Mouse (Mus musculus) liver, embryonic 14 days (tissue): ENCODE results near the gene Fbxl16. TPM values are rescaled to one million over a fixed set of nuclear protein-coding genes. Genes with fewer than 3 reads are reported as not detected.

Experiments used
- polyA plus RNA-seq: library from polyadenylated mRNA; depleted of rRNA; stranded (reverse); fragments of >200 nt; gene quantifications from 2 replicates; pipeline ENCODE4 v1.2.3, GENCODE M21; 2012; rRNA removed

Gene Fbxl16
- 0.05 and 0.07 TPM in 2 replicates for polyA plus RNA-seq

DNA sequence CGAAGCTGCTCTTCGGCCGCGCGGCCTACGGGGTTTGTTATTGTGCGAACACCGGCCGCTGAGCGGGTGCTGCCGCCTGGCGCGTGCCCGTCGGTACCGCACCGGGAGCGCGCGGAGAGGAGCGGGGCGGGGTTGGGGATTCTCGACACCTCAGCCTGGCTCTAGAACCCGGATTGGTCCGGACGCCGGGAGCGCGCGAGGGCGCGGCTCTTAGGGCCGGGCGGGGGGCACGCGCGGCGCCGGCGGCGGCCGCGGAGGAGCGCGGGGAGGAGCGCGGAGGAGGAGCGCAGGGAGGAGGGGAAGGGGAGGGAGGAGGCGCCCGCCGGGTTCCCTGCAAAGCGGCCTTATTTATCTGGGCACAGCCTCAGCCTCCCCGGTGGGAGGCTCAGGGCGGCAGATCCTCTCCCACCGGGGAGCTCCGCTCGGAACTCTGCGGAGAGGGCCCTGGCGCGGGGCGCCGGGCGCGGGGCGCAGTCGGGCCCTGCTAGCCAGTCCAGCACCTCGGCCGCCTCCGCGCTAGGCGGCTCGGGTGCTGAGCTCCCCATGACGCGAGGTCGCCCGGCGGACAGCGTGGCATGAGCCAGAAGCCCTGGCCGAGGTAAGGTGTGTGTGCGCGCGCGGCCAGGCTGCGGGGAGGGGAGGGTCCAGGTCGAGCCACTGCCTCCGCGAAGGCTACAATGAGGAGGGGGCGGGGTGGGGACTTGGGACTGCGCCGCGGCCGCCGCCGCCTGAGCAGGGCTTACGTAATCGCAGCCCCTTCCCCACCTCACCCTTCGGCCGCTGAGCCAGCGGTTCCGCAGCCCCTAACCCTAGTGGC lies at the start of gene Fbxl16:
Gene Fbxl16 (plus strand): TSS at position 297 of the 817 bp plus-strand sequence.

DNA sequence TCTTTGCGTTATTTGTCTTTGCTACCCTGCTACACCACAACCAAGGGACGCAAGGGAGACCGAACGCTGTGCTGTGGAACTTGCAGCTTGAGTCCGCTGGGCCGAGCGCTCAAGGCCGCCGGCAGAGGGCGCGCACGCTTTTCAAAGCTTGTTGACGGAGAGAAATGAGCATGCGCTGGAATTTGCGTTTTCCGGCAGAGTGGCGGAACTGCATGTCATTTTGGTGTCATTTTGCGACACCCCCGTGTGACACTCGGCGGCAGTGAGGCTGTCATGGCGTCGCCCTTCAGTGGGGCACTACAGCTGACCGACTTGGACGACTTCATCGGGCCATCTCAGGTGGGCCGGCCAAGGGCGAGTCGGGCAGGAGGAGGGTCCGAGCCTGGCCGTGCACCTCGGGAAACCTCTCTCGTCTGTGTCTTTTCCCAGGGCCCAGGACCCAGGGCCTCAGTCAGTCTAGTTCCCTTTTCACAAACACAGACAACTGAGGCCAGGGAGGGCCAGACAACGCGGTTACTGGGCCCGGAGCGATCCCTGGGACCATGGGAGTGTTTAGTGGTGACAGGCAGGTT lies 35.2 kb upstream of the Fbxl16 start, which contains the start of gene Narfl:
Gene Narfl (plus strand): TSS at position 228 of the 572 bp plus-strand sequence.

DNA sequence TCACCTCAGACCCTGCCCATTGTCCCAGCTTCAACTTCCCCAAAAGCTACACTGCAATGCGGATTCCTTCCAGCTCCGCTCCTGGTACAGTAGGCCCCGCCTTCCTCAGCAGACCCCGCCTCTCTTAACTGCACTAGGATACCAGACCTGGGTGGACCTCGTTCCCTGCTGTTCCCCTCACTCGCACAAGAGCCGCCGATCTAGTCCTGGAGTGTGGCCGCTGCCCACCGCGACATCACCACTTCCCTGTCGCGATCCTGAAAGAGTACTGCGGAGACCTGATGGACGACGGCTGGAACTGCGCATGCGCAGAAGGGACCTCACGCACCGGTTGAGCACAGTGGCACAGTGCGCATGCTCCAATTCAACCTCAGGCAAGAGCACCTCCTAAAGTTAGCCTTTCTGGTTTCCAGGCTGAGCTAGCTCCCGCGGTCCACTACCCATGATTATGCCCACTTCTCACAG lies 23.6 kb upstream of the Fbxl16 start, which contains the start of gene Haghl:
Gene Haghl (minus strand): TSS at position 393 of the 465 bp plus-strand sequence.

DNA sequence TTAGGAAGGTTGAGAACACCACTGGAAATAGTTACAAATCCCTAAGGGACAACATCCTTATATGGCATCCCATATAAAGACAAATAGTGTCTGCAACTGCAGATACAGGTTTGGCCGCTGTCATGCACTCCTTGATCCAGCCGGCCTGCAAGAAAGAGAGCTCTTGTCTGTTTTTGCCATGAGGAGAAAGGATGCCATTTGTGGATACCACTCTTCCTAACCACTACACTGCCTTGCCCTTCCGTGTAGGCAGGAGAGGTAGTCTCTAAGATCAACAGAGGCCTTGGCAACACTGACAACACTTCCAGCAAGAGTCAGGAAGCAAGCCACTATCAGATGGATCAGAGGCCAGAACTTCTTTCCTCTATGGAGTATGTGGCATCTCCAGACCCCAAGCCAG lies 22.6 kb upstream of the Fbxl16 start, which contains the start of gene Ccdc78:
Gene Ccdc78 (plus strand): TSS at position 301 of the 400 bp plus-strand sequence.

DNA sequence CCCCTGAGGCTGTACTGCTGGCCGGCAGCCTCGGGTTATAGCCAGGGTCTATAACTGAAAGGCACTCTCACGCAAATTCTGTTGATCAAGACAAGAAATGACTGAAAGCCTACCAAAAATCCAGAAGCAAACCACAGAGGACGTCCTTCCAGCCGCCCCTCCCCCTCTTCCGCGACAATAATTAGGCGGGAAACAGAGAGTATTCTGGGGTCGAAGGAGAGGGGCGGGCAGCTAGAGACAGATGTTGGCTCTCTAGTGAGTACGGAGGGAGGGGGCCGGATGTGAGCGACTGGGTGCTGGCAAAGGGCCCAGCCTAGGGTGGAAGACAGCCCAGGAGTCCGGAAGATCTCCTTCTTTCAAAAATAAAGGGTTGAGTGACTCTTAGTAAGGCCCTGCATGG lies 16.3 kb upstream of the Fbxl16 start, which contains the start of gene Fam173a:
Gene Fam173a (minus strand): TSS at position 287 of the 400 bp plus-strand sequence.

DNA sequence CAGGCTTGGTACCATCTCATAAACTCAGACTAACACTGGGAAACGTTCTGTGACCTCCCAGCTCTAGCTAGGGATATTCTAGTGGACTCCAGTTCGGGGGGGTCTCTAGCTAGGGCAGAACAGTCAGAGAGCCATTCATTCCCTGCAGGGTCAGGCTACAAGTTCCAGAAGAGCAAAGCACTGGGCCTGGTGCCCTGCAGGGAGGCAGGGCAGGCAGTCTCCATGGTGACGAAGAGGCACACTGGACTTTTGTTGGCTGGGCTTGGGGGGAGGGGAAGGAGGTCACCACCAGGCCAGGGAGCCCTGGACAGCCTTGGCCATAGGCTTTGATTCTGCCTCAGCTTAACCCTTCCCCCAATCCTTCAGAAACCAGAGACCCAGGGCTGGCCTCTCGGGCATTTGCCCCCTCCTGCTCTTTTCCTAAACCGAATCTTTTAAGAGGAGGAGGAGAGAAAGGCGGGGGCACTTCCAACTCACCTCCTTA lies 13.2 kb upstream of the Fbxl16 start, which contains the start of gene AC134908.4:
Gene AC134908.4 (minus strand): TSS at position 51 of the 484 bp plus-strand sequence.

DNA sequence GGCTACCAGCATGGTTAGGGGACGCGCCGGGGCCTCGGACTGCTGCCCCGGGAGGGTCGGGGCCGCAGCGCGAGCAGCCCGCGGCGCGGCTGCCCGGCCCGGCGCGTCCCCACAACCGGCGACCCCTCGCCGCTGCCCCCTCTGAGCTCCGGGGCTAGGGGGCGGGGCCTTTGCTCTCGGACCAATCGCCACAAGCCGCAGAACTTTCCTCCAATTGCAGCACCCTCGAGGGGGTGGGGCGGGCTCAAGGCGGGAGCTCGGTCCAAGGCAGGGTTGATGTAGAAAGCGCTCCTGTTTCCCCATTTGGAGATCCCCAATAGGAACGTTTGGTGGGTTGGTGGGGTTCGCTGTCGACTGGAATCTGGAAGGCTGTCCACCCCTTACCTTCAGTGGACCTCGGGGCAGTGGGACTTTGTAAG lies 11.9 kb upstream of the Fbxl16 start, which contains the start of gene Metrn:
Gene Metrn (minus strand): TSS at position 186 of the 419 bp plus-strand sequence.

DNA sequence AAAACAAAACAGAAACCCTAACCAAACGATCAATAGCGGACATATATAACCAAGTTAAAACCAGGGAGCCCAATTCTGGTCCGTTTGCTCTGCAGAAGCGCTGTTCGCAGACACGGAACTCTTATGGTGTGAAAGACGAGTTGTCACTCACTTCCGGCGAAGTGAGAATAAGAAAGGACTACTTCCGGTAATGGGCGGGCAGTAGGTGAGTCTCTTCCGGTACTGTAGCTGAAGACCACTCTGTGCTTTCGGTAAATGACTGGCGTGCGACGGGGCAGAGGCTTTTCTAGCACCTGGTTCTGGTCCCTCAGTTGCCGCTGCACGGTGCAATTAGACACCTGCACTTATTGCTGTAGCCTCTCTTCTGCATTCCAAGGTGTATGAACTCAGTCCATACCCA lies 14.6 kb downstream of the Fbxl16 start, which contains the start of gene Wdr24:
Gene Wdr24 (plus strand): TSS at position 176 of the 400 bp plus-strand sequence.

DNA sequence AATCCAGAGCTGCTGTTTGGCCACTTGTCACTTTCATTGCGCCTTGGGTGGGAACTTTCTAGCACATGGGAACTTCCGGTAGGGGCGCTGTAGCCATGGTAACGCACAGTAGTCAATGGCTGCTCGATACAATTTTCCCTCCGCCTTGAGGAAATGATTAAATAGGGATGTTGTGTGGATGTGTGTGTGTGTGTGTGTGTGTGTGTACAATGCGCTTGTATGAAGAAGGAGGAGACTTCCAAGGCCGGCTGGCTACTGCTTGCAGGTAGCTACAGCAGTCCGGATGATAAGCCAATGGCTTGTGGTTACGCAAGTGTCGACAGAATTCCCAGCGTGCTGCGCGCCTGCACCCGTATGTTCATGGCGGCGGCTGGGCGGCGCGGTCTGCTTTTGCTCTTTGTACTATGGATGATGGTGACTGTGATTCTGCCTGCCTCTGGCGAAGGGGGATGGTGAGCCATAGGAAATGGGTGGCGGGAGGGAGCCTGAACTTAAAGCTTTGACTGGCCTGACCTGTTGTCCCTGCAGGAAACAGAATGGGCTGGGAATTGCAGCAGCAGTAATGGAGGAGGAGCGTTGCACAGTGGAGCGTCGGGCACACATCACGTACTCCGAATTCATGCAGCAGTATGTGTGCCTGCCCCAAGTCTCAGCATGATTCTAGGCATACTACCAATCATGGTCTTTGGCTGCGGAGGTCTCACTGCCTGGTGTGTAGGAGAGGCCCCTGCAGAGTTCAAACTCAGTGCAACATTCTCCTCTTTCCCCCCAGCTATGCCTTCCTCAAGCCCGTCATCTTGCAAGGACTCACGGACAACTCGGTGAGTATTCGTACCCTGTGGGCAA lies 20.1 kb downstream of the Fbxl16 start, which contains the start of gene Jmjd8:
Gene Jmjd8 (plus strand): TSS at position 156 of the 846 bp plus-strand sequence.

DNA sequence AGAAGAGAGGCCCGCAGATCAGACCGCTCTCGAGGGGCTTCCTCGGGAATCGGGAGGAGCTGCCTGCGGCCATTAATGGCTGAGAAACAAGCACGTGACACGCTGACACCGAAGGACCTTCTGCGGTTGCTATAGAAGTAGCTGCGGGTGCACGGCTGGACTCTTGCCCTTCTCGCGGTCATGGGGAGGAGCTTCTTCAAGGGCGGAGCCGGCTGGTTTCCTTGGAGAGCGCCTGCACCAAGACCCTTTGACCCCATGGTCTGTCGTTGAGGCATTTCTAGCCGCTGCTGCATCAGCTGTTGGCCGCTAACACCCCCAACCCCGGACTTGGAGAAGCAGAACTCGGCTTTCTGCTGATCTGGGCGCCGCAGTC lies 24.4 kb downstream of the Fbxl16 start, which contains the start of gene Stub1:
Gene Stub1 (minus strand): TSS at position 114 of the 373 bp plus-strand sequence.

DNA sequence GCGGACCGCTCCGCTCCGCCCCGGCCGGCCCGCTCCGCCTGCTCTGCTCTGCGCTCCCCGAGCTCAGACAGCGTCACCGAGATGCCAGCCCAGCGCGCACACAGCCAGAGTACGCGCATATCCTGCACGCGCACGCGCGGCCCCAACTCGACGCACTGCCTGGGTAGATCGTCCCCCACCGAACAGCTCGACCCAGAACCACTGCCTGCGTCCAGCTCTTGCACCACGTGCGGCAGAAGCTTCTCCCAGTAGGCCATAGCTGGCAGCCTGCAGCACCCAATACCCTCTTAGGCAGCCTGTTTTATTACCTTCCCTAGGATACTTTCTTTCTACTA lies 28.2 kb downstream of the Fbxl16 start, which contains the start of gene Rhbdl1:
Gene Rhbdl1 (minus strand): TSS at position 220 of the 335 bp plus-strand sequence.

DNA sequence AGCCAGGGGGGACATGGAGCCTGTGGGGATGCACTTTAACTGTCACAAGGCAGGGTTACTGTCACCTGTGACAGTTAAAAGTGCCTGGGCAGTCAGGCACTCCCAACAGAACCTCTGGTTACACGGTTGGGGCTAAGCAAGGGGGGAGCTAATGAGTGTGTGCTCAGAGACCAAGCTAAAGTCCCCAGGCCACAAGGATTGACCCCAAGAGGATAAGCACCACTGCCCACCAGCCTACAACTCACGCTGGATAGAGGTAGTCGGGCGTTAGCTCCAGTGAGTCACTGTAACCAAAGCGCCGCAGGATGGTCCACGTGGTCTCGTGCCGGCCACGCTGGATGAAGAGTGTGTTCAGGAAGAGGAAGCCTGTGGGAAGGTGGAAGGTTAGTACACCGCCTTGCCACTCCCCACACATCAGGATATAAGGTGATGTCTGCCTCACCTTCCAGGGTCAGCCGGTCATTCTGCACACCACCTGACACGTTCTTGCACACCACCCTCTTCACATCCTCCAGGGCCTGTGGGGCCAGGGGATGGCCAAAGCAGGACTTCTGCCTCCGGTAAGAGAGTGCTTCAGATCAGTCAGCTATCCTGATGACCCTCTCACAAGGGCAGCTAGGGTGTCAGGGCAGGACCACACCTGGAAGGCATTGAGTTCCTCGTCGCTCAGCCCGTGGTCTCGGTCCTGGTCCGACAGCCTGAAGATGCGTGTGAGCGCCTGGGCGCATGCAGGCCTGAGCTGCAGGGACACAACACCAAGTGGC lies 32.4 kb downstream of the Fbxl16 start, which contains the start of gene Gm20683:
Gene Gm20683 (minus strand): TSS at position 647 of the 764 bp plus-strand sequence.

DNA sequence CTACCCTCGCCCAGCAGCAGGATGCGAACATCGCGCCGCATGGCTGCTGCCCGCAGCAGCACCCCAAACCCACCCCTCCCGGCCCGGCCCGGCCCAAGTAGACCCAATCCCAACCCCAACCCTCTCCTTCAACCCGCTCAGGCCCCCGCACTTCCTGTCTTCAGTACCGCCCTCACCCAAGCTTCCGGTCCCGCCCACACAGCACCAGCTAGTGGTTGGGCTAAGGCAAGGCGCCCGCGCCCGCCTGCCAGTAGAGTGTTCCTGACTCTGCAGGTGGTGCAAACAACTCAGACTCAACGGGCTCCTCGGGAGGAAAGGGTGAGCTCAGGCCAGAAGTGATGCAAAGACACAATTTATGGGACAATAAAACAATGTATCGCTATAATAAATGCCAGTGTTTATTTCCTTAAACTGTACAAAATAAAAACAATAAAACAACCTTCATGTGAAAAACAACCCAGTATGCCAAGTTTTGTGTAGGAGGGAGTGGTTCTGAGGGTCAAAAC lies 35.6 kb downstream of the Fbxl16 start, which contains the start of gene Rhot2:
Gene Rhot2 (minus strand): TSS at position 456 of the 506 bp plus-strand sequence.

DNA sequence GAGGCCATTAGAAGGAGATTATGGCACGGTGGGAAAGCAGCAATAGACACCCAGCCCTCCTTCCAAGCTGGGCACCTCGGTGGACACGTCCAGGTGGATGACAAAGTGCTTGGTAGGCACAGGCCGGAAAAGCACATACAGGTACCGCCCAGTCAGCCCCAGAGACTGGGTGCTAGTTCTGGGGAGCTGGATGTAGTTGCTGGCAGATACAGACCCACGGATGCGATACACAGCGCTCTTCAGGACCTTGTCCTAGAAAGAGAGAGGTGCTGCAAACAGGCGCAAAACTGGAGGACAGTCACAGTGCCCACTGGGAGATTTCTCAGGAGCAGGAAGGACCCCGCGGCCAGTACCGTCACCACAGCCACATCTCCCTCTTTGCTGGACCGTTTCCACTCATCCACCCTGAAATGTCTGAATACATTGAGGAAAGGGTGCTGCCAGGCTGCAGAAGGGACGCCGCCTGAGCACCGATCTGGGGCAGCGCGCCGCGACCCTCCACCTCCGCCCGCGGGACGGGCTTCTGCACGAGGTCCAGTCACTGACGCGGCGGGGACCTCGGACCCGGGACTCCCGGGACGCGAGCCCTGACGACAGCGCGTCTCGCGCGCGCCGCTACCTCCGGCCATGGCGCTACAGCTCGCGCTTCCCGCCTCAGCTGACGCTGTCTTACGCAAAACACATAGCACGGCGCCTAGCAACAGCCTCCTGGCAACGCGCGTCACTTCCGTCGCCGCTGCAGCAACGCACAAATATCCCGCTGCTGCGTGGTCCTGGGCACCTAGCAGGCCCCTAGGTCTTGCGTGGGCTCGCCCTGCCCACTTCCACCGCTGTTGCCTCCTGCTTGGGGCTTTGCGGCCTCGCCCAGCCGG lies 52.2 kb downstream of the Fbxl16 start, which contains the start of gene Wdr90:
Gene Wdr90 (minus strand): TSS at position 670 of the 872 bp plus-strand sequence.

DNA sequence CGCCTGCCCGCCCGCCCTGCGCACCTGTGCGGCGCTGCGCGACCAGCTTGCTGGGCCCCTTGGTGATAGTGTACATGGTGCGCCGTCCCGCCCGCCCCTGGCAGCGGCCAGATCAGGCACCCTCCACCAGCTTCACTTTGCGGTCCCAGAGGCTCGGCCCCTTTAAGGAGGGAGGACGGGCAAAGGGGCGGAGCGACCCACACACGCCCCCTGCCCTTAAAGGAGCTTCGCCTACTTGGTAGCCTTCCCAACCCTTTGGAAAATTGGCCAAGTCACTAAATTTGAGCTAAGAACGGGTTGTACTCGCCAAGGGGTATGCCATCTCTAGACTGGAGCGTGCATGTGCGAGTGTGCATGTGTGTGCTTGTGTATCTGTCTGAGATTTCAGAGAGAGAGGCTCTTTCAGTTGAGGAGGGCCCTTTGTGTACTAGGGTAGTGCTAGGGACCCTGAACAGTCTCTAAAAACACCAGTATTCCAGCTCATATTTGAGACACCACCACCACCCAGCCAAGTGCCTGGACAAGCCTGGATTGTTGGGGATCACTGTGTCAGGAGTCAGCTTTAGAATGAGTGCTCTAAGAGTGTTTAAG lies 59.8 kb downstream of the Fbxl16 start, which contains the start of gene Mcrip2:
Gene Mcrip2 (minus strand): TSS at position 164 of the 591 bp plus-strand sequence.

